Comparison of ENCODE assay signal across 9 mouse cellular contexts in genomic region chr13:94595289-94595688, GRCm38 (mm10).
DNase-seq lines count a peak whose midpoint lies in the region; ATAC-seq and TF ChIP-seq lines count a peak whose summit lies in the region.
"Had no signal": no experiment of that assay in that cellular context is flagged by ENCODE, and none has a peak within 500 bp of the region (broad histone marks: within the 10 kb centered on the region; RNA-seq: fewer than 3 reads in every experiment).

No protein-coding gene starts in this region.

- H3K4me1 ChIP-seq in kidney, embryonic 16.5 days (ENCODE audit: insufficient read depth, low read length) = peaks cover 12% of the 10 kb centered on the region
- peaks cover 16% of the 10 kb centered on the region for H3K4me1 ChIP-seq in forebrain, embryonic 12.5 days
- peaks cover 21% of the 10 kb centered on the region for H3K4me1 ChIP-seq in limb, embryonic 12.5 days (replicated peaks)
- H3K4me1 ChIP-seq in neural tube, embryonic 15.5 days = peaks cover 20% of the 10 kb centered on the region

- H3K36me3 ChIP-seq in kidney, embryonic 16.5 days (ENCODE audit: insufficient read depth, low read length) = no peaks in the 10 kb centered on the region
- H3K36me3 ChIP-seq in forebrain, embryonic 12.5 days (replicated peaks) = no peaks in the 10 kb centered on the region
- no peaks in the 10 kb centered on the region for H3K36me3 ChIP-seq in limb, embryonic 12.5 days
- no peaks in the 10 kb centered on the region for H3K36me3 ChIP-seq in neural tube, embryonic 15.5 days

- no peak overlapping the region for H3K27ac ChIP-seq in kidney, embryonic 16.5 days (ENCODE audit: low read length)
- H3K27ac ChIP-seq in forebrain, embryonic 12.5 days = no peak overlapping the region
- H3K27ac ChIP-seq in limb, embryonic 12.5 days = no peak overlapping the region
- H3K27ac ChIP-seq in neural tube, embryonic 15.5 days (replicated peaks) = no peak overlapping the region
- no peak overlapping the region for H3K27ac ChIP-seq in left cerebral cortex, adult 2 months
- H3K27ac ChIP-seq: liver, embryonic 14.5 days had no signal

- H3K9ac ChIP-seq in kidney, embryonic 16.5 days (replicated peaks; ENCODE audit: low read length) = no peak overlapping the region
- H3K9ac ChIP-seq in forebrain, embryonic 12.5 days = no peak overlapping the region
- no peak overlapping the region for H3K9ac ChIP-seq in limb, embryonic 12.5 days (replicated peaks)
- no peak overlapping the region for H3K9ac ChIP-seq in neural tube, embryonic 15.5 days (replicated peaks)
- H3K9ac ChIP-seq: liver, embryonic 14.5 days had no signal

- H3K4me3 ChIP-seq in kidney, embryonic 16.5 days (ENCODE audit: low read length) = no peak overlapping the region
- no peak overlapping the region for H3K4me3 ChIP-seq in forebrain, embryonic 12.5 days (replicated peaks)
- peak overlapping the region; percentile 40 for H3K4me3 ChIP-seq in limb, embryonic 12.5 days (replicated peaks)
- H3K4me3 ChIP-seq in neural tube, embryonic 15.5 days (replicated peaks) = no peak overlapping the region; the same call in 1 of the 2 replicates
- H3K4me3 ChIP-seq in left cerebral cortex, adult 2 months = no peak overlapping the region

- peaks cover 77% of the 10 kb centered on the region for H3K27me3 ChIP-seq in kidney, embryonic 16.5 days (ENCODE audit: insufficient read depth, low read length)
- peaks cover 97% of the 10 kb centered on the region for H3K27me3 ChIP-seq in forebrain, embryonic 12.5 days
- H3K27me3 ChIP-seq in limb, embryonic 12.5 days = peaks cover 76% of the 10 kb centered on the region
- peaks cover 92% of the 10 kb centered on the region for H3K27me3 ChIP-seq in neural tube, embryonic 15.5 days (replicated peaks)

- no peaks in the 10 kb centered on the region for H3K9me3 ChIP-seq in kidney, embryonic 16.5 days (ENCODE audit: low read length)
- no peaks in the 10 kb centered on the region for H3K9me3 ChIP-seq in forebrain, embryonic 12.5 days
- H3K9me3 ChIP-seq in limb, embryonic 12.5 days = no peaks in the 10 kb centered on the region
- no peaks in the 10 kb centered on the region for H3K9me3 ChIP-seq in neural tube, embryonic 15.5 days (replicated peaks)

- intact Hi-C loops in left cerebral cortex, adult 2 months (cut with DNase I) = loop anchor here (5.0 kb wide), 1 partner anchor 272 kb away; no protein-coding TSS in a partner anchor

- WGBS in kidney, embryonic 16.5 days = 6% methylated on average over 14 of the region's 14 CpGs
- WGBS in forebrain, embryonic 12.5 days = 1% methylated on average over 14 of the region's 14 CpGs
- 4% methylated on average over 14 of the region's 14 CpGs for WGBS in limb, embryonic 12.5 days
- 3% methylated on average over 14 of the region's 14 CpGs for WGBS in neural tube, embryonic 15.5 days

- no peak for TF ChIP-seq CTCF in left cerebral cortex, adult 2 months (IDR thresholded peaks at IDR 0.05)

- ATAC-seq in kidney, embryonic 16.5 days (ENCODE audit: low FRiP score, low TSS enrichment) = 0 out of 2 replicates have a peak, but pooled peaks have one; percentile 51
- peak; percentile 69 for ATAC-seq in forebrain, embryonic 12.5 days (ENCODE audit: low FRiP score)
- ATAC-seq in limb, embryonic 12.5 days (ENCODE audit: insufficient number of reproducible peaks, insufficient read depth, low FRiP score, low TSS enrichment, low read depth) = no peak
- peak; percentile 68; the same call in 1 of the 2 replicates for ATAC-seq in neural tube, embryonic 15.5 days (ENCODE audit: low FRiP score)

- H3K4me2 ChIP-seq in kidney, embryonic 16.5 days (replicated peaks; ENCODE audit: low read depth, low read length) = no peak overlapping the region
- peak overlapping the region; percentile 49 for H3K4me2 ChIP-seq in forebrain, embryonic 12.5 days
- peak overlapping the region; percentile 66 for H3K4me2 ChIP-seq in limb, embryonic 12.5 days
- peak overlapping the region; percentile 59 for H3K4me2 ChIP-seq in neural tube, embryonic 15.5 days

- DNase-seq in kidney, adult 18-20 months = no peak
- no peak for DNase-seq in left cerebral cortex, adult 2 months (ENCODE audit: extremely low spot score in 1 of 2, low spot score in 2 of 2)
- no peak for DNase-seq in adrenal gland, postnatal 25 days
- DNase-seq: cerebellum, adult 2 months had no signal
